Mouse (Mus musculus) neural tube, embryonic 12.5 days (tissue): ENCODE data around the gene Gadd45a. TPM values are rescaled to one million over a fixed set of nuclear protein-coding genes. Genes with fewer than 3 reads are reported as not detected.
A peak's percentile ranks its signal among the peaks of the same experiment; 100 is the strongest.

ENCODE experiments used
- ATAC-seq: fragments of 200-750 bp; cut with Nextera tagmentation; 2 replicates; pipeline ENCODE4 v1.8.0; 2017; ENCODE audit warnings: low read depth, mild to moderate bottlenecking, moderate TSS enrichment, moderate library complexity; ENCODE audit not compliant: low FRiP score
- H3K27ac ChIP-seq: fragments of 300-500 bp; sonication (generic); 2 replicates; pipeline ENCODE4 v1.5.1; 2016
- H3K27me3 ChIP-seq: fragments of 300-500 bp; sonication (generic); replicated peaks from 2 replicates; pipeline ENCODE4 v1.6.1; 2016; ENCODE audit warnings: mild to moderate bottlenecking
- H3K36me3 ChIP-seq: fragments of 300-500 bp; sonication (generic); 2 replicates; pipeline ENCODE4 v1.6.1; 2016; ENCODE audit warnings: mild to moderate bottlenecking
- H3K4me1 ChIP-seq: fragments of 300-500 bp; sonication (generic); 2 replicates; pipeline ENCODE4 v1.6.1; 2016
- H3K4me2 ChIP-seq: fragments of 300-500 bp; sonication (generic); replicated peaks from 2 replicates; pipeline ENCODE4 v1.6.1; 2016; ENCODE audit warnings: mild to moderate bottlenecking
- H3K4me3 ChIP-seq: fragments of 300-500 bp; sonication (generic); 2 replicates; pipeline ENCODE4 v1.5.1; 2016
- H3K9ac ChIP-seq: fragments of 300-500 bp; sonication (generic); 2 replicates; pipeline ENCODE4 v1.6.1; 2016; ENCODE audit warnings: mild to moderate bottlenecking
- H3K9me3 ChIP-seq: fragments of 300-500 bp; sonication (generic); 2 replicates; pipeline ENCODE4 v1.6.1; 2016; ENCODE audit warnings: mild to moderate bottlenecking
- WGBS: fragments of 180-500 bp; shearing (Covaris S2); methylation state at CpG from one replicate; pipeline ENCODE4 v1.1.7; 2016; 5-methylcytosine and 5-hydroxymethylcytosine counted together
- polyA plus RNA-seq: library from polyadenylated mRNA; unstranded; fragments of >200 nt; fragmentation: Nextera tagmentation; extraction: Ambion mirVana; gene quantifications from 2 replicates; pipeline ENCODE4 v1.2.1, GENCODE M21; 2016

Gadd45a gene
- 35.3 and 35.6 TPM in 2 replicates for polyA plus RNA-seq

- Histone ChIP-seq H3K9me3 (no peaks in the 10 kb centered on the region), H3K36me3 (no peaks in the 10 kb centered on the region), H3K27me3 (no peaks in the 10 kb centered on the region), H3K9ac (peak within 1 kb of the TSS; percentile 77), H3K4me2 (peak within 1 kb of the TSS; percentile 71), H3K27ac (peak within 1 kb of the TSS; percentile 89), H3K4me1 (peaks cover 17% of the 10 kb centered on the region), H3K4me3 (peak within 1 kb of the TSS; percentile 71)
- ATAC-seq, result peak; percentile 98
- under 1% methylated on average over 69 of the region's 69 CpGs for WGBS
Measured at GRCm38 (mm10) chr6:67036837-67037628, at the start of gene Gadd45a. TSS of gene Gadd45a (minus strand) at chr6:67037457.

DNA sequence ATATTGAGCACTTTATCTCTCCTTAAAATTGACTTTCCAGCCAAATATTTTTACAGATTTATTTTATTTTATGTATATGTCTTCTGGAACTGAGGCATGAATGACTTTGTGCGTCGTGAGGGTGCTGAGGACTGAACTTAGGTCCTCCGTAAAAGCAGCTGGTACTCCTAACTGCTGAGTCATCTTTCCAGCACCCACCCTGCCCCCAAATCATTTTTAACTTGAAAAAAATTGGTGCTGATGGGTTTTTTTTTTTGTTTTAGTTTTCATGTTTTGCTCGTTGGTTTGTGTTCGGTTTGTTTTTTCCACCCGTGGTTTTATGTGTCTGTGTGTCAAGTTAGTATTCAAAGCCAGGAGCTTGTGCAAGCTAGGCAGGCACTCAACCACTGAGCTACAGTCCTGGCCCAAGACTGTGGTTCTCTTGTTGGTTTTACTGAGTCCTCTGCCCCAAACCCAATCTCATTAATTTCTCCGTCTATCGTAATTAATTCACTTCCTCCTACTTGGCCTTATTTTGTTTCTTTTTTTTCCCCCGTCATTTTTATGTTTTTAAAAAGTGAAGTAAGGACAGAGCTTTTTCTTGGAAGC, 48.7 kb upstream of the Gadd45a start:
- no peak overlapping the region for H3K4me3 ChIP-seq
- no peaks in the 10 kb centered on the region for H3K27me3 ChIP-seq
- H3K9ac ChIP-seq, result no peak overlapping the region
- WGBS, result 90% methylated on average over 9 of the region's 9 CpGs
- no peaks in the 10 kb centered on the region for H3K4me1 ChIP-seq
- H3K27ac ChIP-seq, result no peak overlapping the region
- no peaks in the 10 kb centered on the region for H3K36me3 ChIP-seq
- ATAC-seq, result no peak
- H3K4me2 ChIP-seq, result no peak overlapping the region
- no peaks in the 10 kb centered on the region for H3K9me3 ChIP-seq

GRCm38 (mm10) chr6:67084465-67084864, 47.2 kb upstream of the Gadd45a start:
- no peak overlapping the region for H3K27ac ChIP-seq
- H3K9me3 ChIP-seq, result no peaks in the 10 kb centered on the region
- no peak overlapping the region for H3K9ac ChIP-seq
- H3K4me1 ChIP-seq, result no peaks in the 10 kb centered on the region
- no peak overlapping the region for H3K4me3 ChIP-seq
- no peaks in the 10 kb centered on the region for H3K36me3 ChIP-seq
- H3K27me3 ChIP-seq, result no peaks in the 10 kb centered on the region
- H3K4me2 ChIP-seq, result no peak overlapping the region
- WGBS, result 91% methylated on average over 2 of the region's 2 CpGs
- ATAC-seq, result no peak

DNA sequence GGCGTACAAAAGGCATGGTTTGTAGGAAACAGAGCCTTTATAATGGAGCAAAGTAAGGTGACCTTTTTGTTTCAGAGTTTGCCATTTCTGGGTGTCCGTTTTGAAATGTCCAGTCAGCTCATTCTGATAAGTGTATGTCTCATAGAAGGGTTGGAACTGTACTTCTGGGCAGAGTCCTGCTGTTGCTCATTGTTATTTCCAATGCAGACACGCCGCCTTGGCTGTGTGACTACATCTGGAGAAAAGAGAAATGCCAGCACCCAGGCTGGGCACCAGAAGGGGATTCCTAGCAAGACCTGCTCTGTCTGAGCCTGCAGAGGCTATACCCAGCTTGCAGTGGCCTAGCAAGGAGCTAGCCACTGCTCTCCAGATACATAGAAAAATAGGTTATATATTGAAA, 43.9 kb upstream of the Gadd45a start:
- no peak for ATAC-seq
- Histone ChIP-seq H3K4me2 (no peak overlapping the region), H3K4me3 (no peak overlapping the region), H3K36me3 (no peaks in the 10 kb centered on the region), H3K27me3 (no peaks in the 10 kb centered on the region), H3K9me3 (no peaks in the 10 kb centered on the region), H3K9ac (no peak overlapping the region), H3K27ac (no peak overlapping the region), H3K4me1 (no peaks in the 10 kb centered on the region)
- WGBS, result 87% methylated on average over 4 of the region's 4 CpGs

- no peak overlapping the region for H3K9ac ChIP-seq
- ATAC-seq, result no peak
- H3K4me2 ChIP-seq, result no peak overlapping the region
- 72% methylated on average over 3 of the region's 3 CpGs for WGBS
- no peaks in the 10 kb centered on the region for H3K27me3 ChIP-seq
- H3K36me3 ChIP-seq, result no peaks in the 10 kb centered on the region
- H3K9me3 ChIP-seq, result no peaks in the 10 kb centered on the region
- no peak overlapping the region for H3K4me3 ChIP-seq
- H3K27ac ChIP-seq, result no peak overlapping the region
- H3K4me1 ChIP-seq, result no peaks in the 10 kb centered on the region
Measured at GRCm38 (mm10) chr6:67078076-67078475, 40.8 kb upstream of the Gadd45a start.

- WGBS, result 51% methylated on average over 3 of the region's 3 CpGs
- H3K9me3 ChIP-seq, result no peaks in the 10 kb centered on the region
- no peak for ATAC-seq
Measured at GRCm38 (mm10) chr6:67077477-67077876, 40.2 kb upstream of the Gadd45a start.

DNA sequence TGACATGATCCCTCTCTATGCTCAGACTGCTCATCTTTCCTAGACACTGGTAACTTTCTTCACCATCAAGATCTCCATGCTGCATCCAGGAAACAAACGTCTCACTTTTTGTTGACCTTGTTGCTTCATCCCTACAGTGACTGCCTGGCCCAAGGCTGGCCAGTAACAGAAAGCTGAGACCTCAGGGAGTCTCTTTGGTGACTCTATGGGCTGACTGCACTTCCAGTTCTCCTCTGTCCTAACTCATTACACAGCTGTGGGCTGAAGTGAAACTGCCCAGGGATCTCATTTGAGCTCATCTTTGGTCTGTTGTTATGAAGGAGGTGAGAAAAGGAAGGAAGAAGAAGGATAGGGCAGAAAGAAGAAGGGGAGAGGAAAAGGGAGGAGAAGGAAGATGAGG, 39.1 kb upstream of the Gadd45a start:
- WGBS, result 78% methylated on average over 1 of the region's 1 CpGs
- ATAC-seq, result no peak
- no peaks in the 10 kb centered on the region for H3K36me3 ChIP-seq
- H3K9me3 ChIP-seq, result no peaks in the 10 kb centered on the region
- H3K27me3 ChIP-seq, result no peaks in the 10 kb centered on the region
- no peaks in the 10 kb centered on the region for H3K4me1 ChIP-seq
- H3K27ac ChIP-seq, result no peak overlapping the region
- H3K9ac ChIP-seq, result no peak overlapping the region
- no peak overlapping the region for H3K4me3 ChIP-seq
- no peak overlapping the region for H3K4me2 ChIP-seq

More at GRCm38 (mm10) chr6:67077477-67077876, 40.2 kb upstream of the Gadd45a start:
- H3K4me3 ChIP-seq, result no peak overlapping the region
- no peaks in the 10 kb centered on the region for H3K27me3 ChIP-seq
- H3K9ac ChIP-seq, result no peak overlapping the region
- no peak overlapping the region for H3K4me2 ChIP-seq
- no peaks in the 10 kb centered on the region for H3K36me3 ChIP-seq
- no peak overlapping the region for H3K27ac ChIP-seq
- H3K4me1 ChIP-seq, result no peaks in the 10 kb centered on the region

DNA sequence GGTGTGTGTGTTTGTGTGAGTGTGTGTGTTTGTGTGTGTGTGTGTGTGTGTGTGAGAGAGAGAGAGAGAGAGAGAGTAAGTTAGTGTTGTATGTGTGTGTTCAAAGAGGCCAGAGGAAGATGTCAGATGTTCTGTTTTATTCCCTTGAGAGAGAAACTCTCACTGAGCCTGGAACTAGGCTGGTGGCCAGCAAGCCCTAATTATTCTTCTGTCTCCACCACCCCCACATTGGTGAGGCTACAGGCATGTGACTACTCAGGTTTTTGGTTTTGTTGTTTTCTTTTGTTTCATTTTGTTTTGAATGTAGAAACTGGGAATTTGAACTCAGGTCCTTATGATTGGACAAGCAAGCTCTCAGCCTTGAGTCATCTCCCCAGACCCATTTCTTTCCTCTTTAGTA, 37.6 kb upstream of the Gadd45a start:
- ATAC-seq, result no peak
- Histone ChIP-seq H3K27ac (no peak overlapping the region), H3K36me3 (no peaks in the 10 kb centered on the region)

GRCm38 (mm10) chr6:67073929-67074328, 36.7 kb upstream of the Gadd45a start:
- WGBS, result 84% methylated on average over 5 of the region's 5 CpGs
- H3K27ac ChIP-seq, result no peak overlapping the region
- ATAC-seq, result no peak
- H3K4me3 ChIP-seq, result no peak overlapping the region
- H3K36me3 ChIP-seq, result no peaks in the 10 kb centered on the region
- no peaks in the 10 kb centered on the region for H3K9me3 ChIP-seq
- no peak overlapping the region for H3K9ac ChIP-seq
- no peaks in the 10 kb centered on the region for H3K27me3 ChIP-seq
- no peak overlapping the region for H3K4me2 ChIP-seq
- no peaks in the 10 kb centered on the region for H3K4me1 ChIP-seq

More for the DNA sequence above, 37.6 kb upstream of the Gadd45a start:
- H3K9ac ChIP-seq, result no peak overlapping the region
- H3K27me3 ChIP-seq, result no peaks in the 10 kb centered on the region
- H3K4me3 ChIP-seq, result no peak overlapping the region
- H3K9me3 ChIP-seq, result no peaks in the 10 kb centered on the region
- H3K4me2 ChIP-seq, result no peak overlapping the region
- H3K4me1 ChIP-seq, result no peaks in the 10 kb centered on the region

GRCm38 (mm10) chr6:67073446-67073845, 36.2 kb upstream of the Gadd45a start:
- H3K4me2 ChIP-seq, result no peak overlapping the region
- WGBS, result 95% methylated on average over 4 of the region's 4 CpGs
- no peaks in the 10 kb centered on the region for H3K36me3 ChIP-seq
- no peak overlapping the region for H3K4me3 ChIP-seq
- no peak for ATAC-seq
- H3K9me3 ChIP-seq, result no peaks in the 10 kb centered on the region
- no peaks in the 10 kb centered on the region for H3K4me1 ChIP-seq
- no peak overlapping the region for H3K27ac ChIP-seq
- H3K9ac ChIP-seq, result no peak overlapping the region
- no peaks in the 10 kb centered on the region for H3K27me3 ChIP-seq

- H3K27ac ChIP-seq, result no peak overlapping the region
Measured at GRCm38 (mm10) chr6:67071615-67072014, 34.4 kb upstream of the Gadd45a start.

DNA sequence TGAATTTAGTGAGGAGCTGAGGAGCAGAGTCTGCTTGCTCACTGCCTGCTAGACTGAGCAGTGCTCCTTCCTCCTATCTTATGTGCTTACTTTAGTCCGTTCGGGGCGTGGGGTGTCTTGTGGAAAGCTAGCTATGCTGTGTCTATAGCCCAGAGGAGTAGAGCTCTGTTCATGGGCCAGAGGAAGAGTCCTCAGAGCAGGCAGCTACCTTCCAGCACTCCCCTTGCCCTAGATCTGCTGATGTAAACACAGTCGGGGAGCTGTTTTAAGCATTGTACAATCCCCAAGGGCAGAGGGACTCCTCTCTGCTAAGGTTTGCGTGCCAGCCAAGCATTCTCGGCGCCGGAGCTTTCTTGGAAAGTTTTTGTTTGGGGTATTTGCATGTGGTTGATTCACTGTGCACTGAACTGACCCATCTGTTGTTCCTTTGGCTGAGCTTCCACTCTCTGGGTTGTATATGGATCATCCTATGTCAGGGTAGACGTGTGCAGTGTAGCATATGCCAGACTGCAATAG, 32.6 kb upstream of the Gadd45a start:
- no peaks in the 10 kb centered on the region for H3K9me3 ChIP-seq
- no peak overlapping the region for H3K9ac ChIP-seq
- no peak for ATAC-seq
- H3K4me3 ChIP-seq, result no peak overlapping the region
- H3K27ac ChIP-seq, result no peak overlapping the region
- no peaks in the 10 kb centered on the region for H3K36me3 ChIP-seq
- H3K4me2 ChIP-seq, result no peak overlapping the region
- 70% methylated on average over 9 of the region's 9 CpGs for WGBS
- no peaks in the 10 kb centered on the region for H3K27me3 ChIP-seq
- H3K4me1 ChIP-seq, result no peaks in the 10 kb centered on the region

More at GRCm38 (mm10) chr6:67071615-67072014, 34.4 kb upstream of the Gadd45a start:
- Histone ChIP-seq H3K9ac (no peak overlapping the region), H3K4me3 (no peak overlapping the region), H3K36me3 (no peaks in the 10 kb centered on the region), H3K9me3 (no peaks in the 10 kb centered on the region), H3K4me2 (no peak overlapping the region), H3K27me3 (no peaks in the 10 kb centered on the region), H3K4me1 (no peaks in the 10 kb centered on the region)
- 88% methylated on average over 1 of the region's 1 CpGs for WGBS
- ATAC-seq, result no peak
